14 mouse cellular contexts compared by ENCODE assay signal in the genomic region with DNA sequence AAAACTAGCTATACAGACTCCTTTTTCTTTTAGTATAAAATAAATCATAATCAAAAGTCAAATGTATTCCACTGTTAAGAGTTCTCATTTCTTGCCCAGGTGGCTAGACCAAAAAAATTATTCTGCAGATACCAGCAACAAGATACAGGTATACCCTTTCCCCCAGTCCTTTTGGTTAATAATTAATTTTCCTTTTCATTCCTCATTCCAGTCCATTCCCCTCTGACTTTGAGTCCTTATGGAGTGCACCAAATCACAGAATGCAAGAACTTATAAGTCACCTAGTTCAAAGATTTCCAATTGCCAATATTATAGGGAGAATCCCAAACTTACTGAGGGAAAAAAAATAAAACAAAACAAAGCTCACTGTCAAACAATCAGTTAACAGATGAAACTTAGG. TPM values are rescaled to one million over a fixed set of nuclear protein-coding genes. Genes with fewer than 3 reads are reported as not detected.
DNase-seq lines count a peak whose midpoint lies in the region; ATAC-seq and TF ChIP-seq lines count a peak whose summit lies in the region.
"Had no signal": no experiment of that assay in that cellular context is flagged by ENCODE, and none has a peak within 500 bp of the region (broad histone marks: within the 10 kb centered on the region; RNA-seq: fewer than 3 reads in every experiment).

No protein-coding gene starts in this region.

- no peak overlapping the region for H3K4me2 ChIP-seq in forebrain, embryonic 11.5 days (ENCODE audit: low read depth, low read length, severe bottlenecking)
- no peak overlapping the region for H3K4me2 ChIP-seq in liver, embryonic 11.5 days
- no peak overlapping the region for H3K4me2 ChIP-seq in intestine, embryonic 16.5 days (ENCODE audit: low read depth, low read length)
- peak overlapping the region; percentile 62; the same call in 1 of the 2 replicates for H3K4me2 ChIP-seq in neural tube, embryonic 15.5 days
- H3K4me2 ChIP-seq: liver, embryonic 13.5 days had no signal

- H3K4me1 ChIP-seq in forebrain, embryonic 10.5 days = peaks cover 31% of the 10 kb centered on the region
- no peaks in the 10 kb centered on the region for H3K4me1 ChIP-seq in forebrain, embryonic 11.5 days (replicated peaks; ENCODE audit: control insufficient read depth, insufficient read depth, low read length)
- H3K4me1 ChIP-seq in liver, adult 2 months (ENCODE audit: control insufficient read depth, insufficient read depth, low read length) = peaks cover 2% of the 10 kb centered on the region; the same call in 1 of the 2 replicates
- no peaks in the 10 kb centered on the region for H3K4me1 ChIP-seq in liver, embryonic 11.5 days (replicated peaks; ENCODE audit: control insufficient read depth, insufficient read depth, low read length)
- no peaks in the 10 kb centered on the region for H3K4me1 ChIP-seq in intestine, embryonic 16.5 days (ENCODE audit: control insufficient read depth, insufficient read depth, low read length)
- H3K4me1 ChIP-seq in neural tube, embryonic 15.5 days = peaks cover 4% of the 10 kb centered on the region; the same call in 1 of the 2 replicates
- H3K4me1 ChIP-seq: liver, embryonic 13.5 days had no signal

- H3K4me3 ChIP-seq in forebrain, embryonic 10.5 days = peak overlapping the region; percentile 54; the same call in 1 of the 2 replicates
- H3K4me3 ChIP-seq in forebrain, embryonic 11.5 days (ENCODE audit: low read depth, low read length) = no peak overlapping the region
- H3K4me3 ChIP-seq in liver, adult 2 months (ENCODE audit: insufficient read depth, low read depth, low read length) = no peak overlapping the region
- no peak overlapping the region for H3K4me3 ChIP-seq in liver, embryonic 11.5 days (ENCODE audit: low read depth, low read length)
- H3K4me3 ChIP-seq in intestine, embryonic 16.5 days (ENCODE audit: low read length) = no peak overlapping the region
- no peak overlapping the region for H3K4me3 ChIP-seq in neural tube, embryonic 15.5 days (replicated peaks)
- H3K4me3 ChIP-seq: liver, embryonic 13.5 days had no signal

- no peak for TF ChIP-seq POLR2A in liver, adult 2 months (IDR thresholded peaks at IDR 0.05; ENCODE audit: extremely low read depth, insufficient read depth, low read length)

- TF ChIP-seq CTCF in liver, adult 2 months (IDR thresholded peaks at IDR 0.05; ENCODE audit: low read depth, low read length) = no peak

- H3K9ac ChIP-seq in forebrain, embryonic 11.5 days (ENCODE audit: low read length) = no peak overlapping the region
- no peak overlapping the region for H3K9ac ChIP-seq in liver, adult 2 months (ENCODE audit: low read depth, low read length)
- H3K9ac ChIP-seq in liver, embryonic 11.5 days (ENCODE audit: low read depth, low read length) = no peak overlapping the region
- H3K9ac ChIP-seq in intestine, embryonic 16.5 days (ENCODE audit: low read depth, low read length) = no peak overlapping the region
- no peak overlapping the region for H3K9ac ChIP-seq in neural tube, embryonic 15.5 days (replicated peaks)
- H3K9ac ChIP-seq: liver, embryonic 13.5 days had no signal

- H3K27ac ChIP-seq in forebrain, embryonic 10.5 days = no peak overlapping the region
- H3K27ac ChIP-seq in forebrain, embryonic 11.5 days (ENCODE audit: low read depth, low read length) = no peak overlapping the region
- no peak overlapping the region for H3K27ac ChIP-seq in liver, adult 2 months (replicated peaks; ENCODE audit: insufficient read depth, low read depth, low read length)
- no peak overlapping the region for H3K27ac ChIP-seq in liver, embryonic 11.5 days (ENCODE audit: low read depth, low read length)
- H3K27ac ChIP-seq in intestine, embryonic 16.5 days (ENCODE audit: low read length) = no peak overlapping the region
- H3K27ac ChIP-seq in neural tube, embryonic 15.5 days (replicated peaks) = no peak overlapping the region
- H3K27ac ChIP-seq: liver, embryonic 13.5 days had no signal

- no peaks in the 10 kb centered on the region for H3K79me2 ChIP-seq in liver, adult 2 months (ENCODE audit: control insufficient read depth, insufficient read depth, low read length)

- H3K36me3 ChIP-seq in forebrain, embryonic 10.5 days (replicated peaks) = no peaks in the 10 kb centered on the region
- H3K36me3 ChIP-seq in forebrain, embryonic 11.5 days (ENCODE audit: control insufficient read depth, insufficient read depth, low read length) = no peaks in the 10 kb centered on the region
- H3K36me3 ChIP-seq in liver, adult 2 months (ENCODE audit: control insufficient read depth, insufficient read depth, low read length) = no peaks in the 10 kb centered on the region
- H3K36me3 ChIP-seq in liver, embryonic 11.5 days (ENCODE audit: control insufficient read depth, insufficient read depth, low read length) = no peaks in the 10 kb centered on the region
- no peaks in the 10 kb centered on the region for H3K36me3 ChIP-seq in intestine, embryonic 16.5 days (ENCODE audit: control insufficient read depth, insufficient read depth, low read length)
- no peaks in the 10 kb centered on the region for H3K36me3 ChIP-seq in neural tube, embryonic 15.5 days
- H3K36me3 ChIP-seq: liver, embryonic 13.5 days had no signal

- peaks cover 71% of the 10 kb centered on the region for H3K27me3 ChIP-seq in forebrain, embryonic 10.5 days (ENCODE audit: poor library complexity, severe bottlenecking)
- H3K27me3 ChIP-seq in forebrain, embryonic 11.5 days (ENCODE audit: control insufficient read depth, insufficient read depth, low read length) = no peaks in the 10 kb centered on the region; the same call in 1 of the 2 replicates
- H3K27me3 ChIP-seq in liver, adult 2 months (ENCODE audit: control insufficient read depth, insufficient read depth, low read length) = no peaks in the 10 kb centered on the region
- H3K27me3 ChIP-seq in liver, embryonic 11.5 days (replicated peaks; ENCODE audit: control insufficient read depth, insufficient read depth, low read length) = no peaks in the 10 kb centered on the region; the same call in 1 of the 2 replicates
- no peaks in the 10 kb centered on the region for H3K27me3 ChIP-seq in intestine, embryonic 16.5 days (replicated peaks; ENCODE audit: control insufficient read depth, insufficient read depth, low read length)
- H3K27me3 ChIP-seq in neural tube, embryonic 15.5 days (replicated peaks) = no peaks in the 10 kb centered on the region

- no peaks in the 10 kb centered on the region for H3K9me3 ChIP-seq in forebrain, embryonic 10.5 days
- H3K9me3 ChIP-seq in forebrain, embryonic 11.5 days (ENCODE audit: control insufficient read depth, low read length) = no peaks in the 10 kb centered on the region
- no peaks in the 10 kb centered on the region for H3K9me3 ChIP-seq in liver, embryonic 11.5 days (ENCODE audit: control insufficient read depth, low read length)
- no peaks in the 10 kb centered on the region for H3K9me3 ChIP-seq in intestine, embryonic 16.5 days (ENCODE audit: control insufficient read depth, low read length)
- H3K9me3 ChIP-seq in neural tube, embryonic 15.5 days (replicated peaks) = no peaks in the 10 kb centered on the region
- H3K9me3 ChIP-seq: liver, embryonic 13.5 days had no signal

- ATAC-seq in forebrain, embryonic 11.5 days (replicated peaks; ENCODE audit: low FRiP score) = no peak
- no peak for ATAC-seq in liver, embryonic 11.5 days (replicated peaks; ENCODE audit: low FRiP score)
- ATAC-seq in intestine, embryonic 16.5 days = peak; percentile 58; the same call in 1 of the 2 replicates
- ATAC-seq in neural tube, embryonic 15.5 days (ENCODE audit: low FRiP score) = no peak

- no peak for DNase-seq in forebrain, embryonic 10.5 days (ENCODE audit: extremely low spot score, low spot score)
- DNase-seq in forebrain, embryonic 11.5 days (ENCODE audit: low spot score) = no peak
- DNase-seq in liver, adult 2 months (ENCODE audit: extremely low read depth, low read depth, low spot score) = peak; percentile 71
- no peak for DNase-seq in liver, embryonic 11.5 days (ENCODE audit: low spot score)
- DNase-seq in heart, postnatal 4 days = no peak
- DNase-seq in frontal cortex, postnatal 25 days (ENCODE audit: low spot score in 2 of 2) = no peak
- DNase-seq: adrenal gland, adult 8-10 months; heart, postnatal 36 days; kidney, postnatal 36 days; liver, embryonic 13.5 days; lung, postnatal 36 days; thymus, adult 18-20 months had no signal

RNA-seq across cellular contexts. Expression of a gene that starts 33.2 kb away (rescaled TPM):
- polyA plus RNA-seq in forebrain, embryonic 10.5 days (2016; fragmentation: Nextera tagmentation; extraction: Ambion mirVana) = 10.3 and 13.3 TPM in 2 replicates
- polyA plus RNA-seq in forebrain, embryonic 11.5 days (2014; fragmentation: Nextera tagmentation; extraction: Ambion mirVana) = 12.1 and 14.3 TPM in 2 replicates
- total RNA-seq in liver, adult 2 months (2014; rRNA removed) = 1.3 and 4.3 TPM in 2 replicates
- 1.3 and 1.7 TPM in 2 replicates for polyA plus RNA-seq in liver, adult 2 months (2012; rRNA removed)
- polyA plus RNA-seq in liver, embryonic 11.5 days (2014; fragmentation: Nextera tagmentation; extraction: Ambion mirVana) = 3.6 and 4.5 TPM in 2 replicates
- 7.4 and 8.3 TPM in 2 replicates for polyA plus RNA-seq in intestine, embryonic 16.5 days (2015; fragmentation: Nextera tagmentation; extraction: Ambion mirVana)
- 38.2 and 45.7 TPM in 2 replicates for polyA plus RNA-seq in neural tube, embryonic 15.5 days (2015; fragmentation: Nextera tagmentation; extraction: Ambion mirVana)
- 10 to 100 TPM; 17.8 to 18.9 TPM for total RNA-seq in heart, postnatal 4 days (2021)
